Mouse (Mus musculus): ENCODE results near the gene A530032D15Rik. TPM values are rescaled to one million over a fixed set of nuclear protein-coding genes. Genes with fewer than 3 reads are reported as not detected.
"Not testable (repeated sequence)": the region's sequence is repeated elsewhere in the genome, so short reads cannot be mapped to it uniquely, and the experiment has no call there.

Gene A530032D15Rik
- total RNA-seq, 2 experiments from 2014 or later: 8.8 to 10.2 TPM

GRCm38 (mm10) chr1:85071690-85072089 lies 38.0 kb downstream of the A530032D15Rik start:
- not testable (repeated sequence) for ATAC-seq (ENCODE audit: poor library complexity, severe bottlenecking)

GRCm38 (mm10) chr1:85035801-85036200 lies 73.9 kb downstream of the A530032D15Rik start:
- ATAC-seq (ENCODE audit: poor library complexity, severe bottlenecking): not testable (repeated sequence)

DNA sequence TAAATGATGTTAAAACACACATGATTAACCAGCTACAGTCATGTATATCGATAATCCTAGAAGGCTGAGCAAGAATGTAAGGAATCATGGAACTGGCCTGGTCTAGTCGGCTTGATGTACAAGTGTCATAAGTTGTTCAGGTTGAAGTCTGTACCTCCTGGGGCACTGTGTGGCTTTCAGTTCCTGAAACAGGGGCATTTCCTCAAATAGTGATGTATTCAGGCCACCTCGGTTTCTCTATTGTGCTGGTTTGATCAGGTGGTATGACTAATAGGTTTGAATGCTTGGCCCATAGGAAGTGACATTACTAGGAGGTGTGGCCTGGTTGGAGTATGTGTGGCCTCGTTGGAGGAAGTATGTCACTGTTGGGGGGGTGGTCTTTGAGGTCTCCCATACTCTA lies 75.3 kb downstream of the A530032D15Rik start:
- not testable (repeated sequence) for ATAC-seq (ENCODE audit: poor library complexity, severe bottlenecking)

DNA sequence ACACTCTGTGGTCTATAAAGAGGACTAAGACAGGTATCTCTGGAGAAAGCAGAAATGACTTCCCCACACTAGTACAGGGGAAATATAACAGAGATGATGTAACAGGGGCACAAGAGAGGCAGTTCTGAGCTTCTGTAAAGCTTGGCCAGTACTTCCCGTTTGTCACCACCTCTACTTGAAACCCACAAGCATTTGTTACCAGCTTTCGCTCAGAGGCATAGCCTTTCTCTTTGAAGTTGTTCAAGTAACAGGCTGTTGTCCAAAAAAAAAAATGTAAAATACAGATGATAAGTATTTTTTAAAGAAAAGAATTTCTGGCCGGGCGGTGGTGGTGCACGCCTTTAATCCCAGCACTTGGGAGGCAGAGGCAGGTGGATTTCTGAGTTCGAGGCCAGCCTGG lies 76.0 kb downstream of the A530032D15Rik start:
- ATAC-seq (ENCODE audit: poor library complexity, severe bottlenecking): not testable (repeated sequence)

Other genes with a start within 250 kb of the A530032D15Rik start
- gene Slc16a14, start 174.7 kb downstream of the A530032D15Rik start, total RNA-seq (2015): 0.32 and 1.1 TPM in 2 replicates
- gene Slc16a14, start 174.7 kb downstream of the A530032D15Rik start, total RNA-seq (2017): 0.18 and 0.57 TPM in 2 replicates
- gene Gm10553, start 9.7 kb downstream of the A530032D15Rik start, total RNA-seq (2015): not detected in 2 replicates
- gene Gm10553, start 9.7 kb downstream of the A530032D15Rik start, total RNA-seq (2017): not detected in 2 replicates
- 37.8 and 39.6 TPM in 2 replicates for gene C130026I21Rik, start 160.7 kb upstream of the A530032D15Rik start, total RNA-seq (2015)
- gene C130026I21Rik, start 160.7 kb upstream of the A530032D15Rik start, total RNA-seq (2017): 31.4 and 46.9 TPM in 2 replicates